In the genomic region with DNA sequence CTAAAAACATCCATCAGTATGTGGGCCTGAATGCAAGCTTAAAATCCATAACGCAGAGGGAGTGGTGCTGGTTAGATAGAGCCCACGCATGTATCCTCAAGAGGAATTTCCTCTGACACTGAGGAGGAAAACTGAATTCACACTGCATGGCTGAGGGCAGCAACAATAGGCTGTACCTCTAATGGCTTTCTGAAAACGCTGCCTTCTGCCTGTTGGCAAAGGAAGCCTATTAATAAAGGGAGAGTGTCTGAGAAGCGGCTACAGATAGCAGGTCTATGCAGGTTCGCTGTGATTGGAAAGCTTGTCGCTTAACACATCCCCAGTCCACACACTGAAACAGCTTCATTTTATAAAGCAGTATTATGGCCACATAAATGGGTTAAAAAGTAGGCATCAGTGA, we compare ENCODE assay signal across 19 mouse cellular contexts. TPM values are rescaled to one million over a fixed set of nuclear protein-coding genes. Genes with fewer than 3 reads are reported as not detected.
DNase-seq lines count a peak whose midpoint lies in the region; ATAC-seq lines count a peak whose summit lies in the region.
"Had no signal": no experiment of that assay in that cellular context is flagged by ENCODE, and none has a peak within 500 bp of the region (broad histone marks: within the 10 kb centered on the region; RNA-seq: fewer than 3 reads in every experiment).

No protein-coding gene starts in this region.

- WGBS in hindbrain, embryonic 15.5 days = 38% methylated on average over 6 of the region's 6 CpGs
- WGBS in hindbrain, embryonic 10.5 days = 79% methylated on average over 6 of the region's 6 CpGs
- 58% methylated on average over 6 of the region's 6 CpGs for WGBS in neural tube, embryonic 13.5 days
- WGBS in neural tube, embryonic 15.5 days = 54% methylated on average over 6 of the region's 6 CpGs
- 67% methylated on average over 6 of the region's 6 CpGs for WGBS in midbrain, embryonic 14.5 days

- H3K4me1 ChIP-seq in hindbrain, embryonic 15.5 days (replicated peaks) = 0 out of 2 replicates have a peak, but pooled peaks cover 5% of the 10 kb centered on the region
- peaks cover 12% of the 10 kb centered on the region; the same call in 1 of the 2 replicates for H3K4me1 ChIP-seq in hindbrain, embryonic 10.5 days (replicated peaks)
- peaks cover 6% of the 10 kb centered on the region; the same call in 1 of the 2 replicates for H3K4me1 ChIP-seq in neural tube, embryonic 13.5 days (replicated peaks)
- no peaks in the 10 kb centered on the region for H3K4me1 ChIP-seq in neural tube, embryonic 15.5 days
- 0 out of 2 replicates have a peak, but pooled peaks cover 3% of the 10 kb centered on the region for H3K4me1 ChIP-seq in midbrain, embryonic 14.5 days (ENCODE audit: control insufficient read depth, insufficient read depth, low read length)
- H3K4me1 ChIP-seq: embryonic facial prominence, embryonic 13.5 days; heart, embryonic 12.5 days; intestine, embryonic 15.5 days had no signal

- H3K9ac ChIP-seq in hindbrain, embryonic 15.5 days = no peak overlapping the region
- no peak overlapping the region for H3K9ac ChIP-seq in neural tube, embryonic 13.5 days
- no peak overlapping the region for H3K9ac ChIP-seq in neural tube, embryonic 15.5 days (replicated peaks)
- no peak overlapping the region for H3K9ac ChIP-seq in midbrain, embryonic 14.5 days (replicated peaks; ENCODE audit: low read length)
- H3K9ac ChIP-seq: embryonic facial prominence, embryonic 13.5 days; forebrain, embryonic 12.5 days; heart, embryonic 12.5 days; intestine, embryonic 15.5 days had no signal

- ATAC-seq in hindbrain, embryonic 15.5 days (ENCODE audit: low FRiP score, low read depth) = no peak
- no peak for ATAC-seq in neural tube, embryonic 13.5 days (ENCODE audit: low read depth)
- no peak for ATAC-seq in neural tube, embryonic 15.5 days (ENCODE audit: low FRiP score)
- ATAC-seq in midbrain, embryonic 14.5 days (ENCODE audit: low FRiP score, low TSS enrichment) = no peak
- ATAC-seq: intestine, embryonic 15.5 days had no signal

- no peak for DNase-seq in hindbrain, embryonic 10.5 days (ENCODE audit: low spot score)
- DNase-seq in midbrain, embryonic 14.5 days = peak; percentile 38
- DNase-seq in urinary bladder, postnatal 4 days (ENCODE audit: low spot score in 2 of 2) = no peak
- DNase-seq in Muller cell, postnatal 12 days (ENCODE audit: inconsistent ontology term) = no peak
- DNase-seq: adrenal gland, adult 8-10 months; adrenal gland, postnatal 36 days; cerebellum, adult 11-12 months; cerebellum, adult 9-10 months; cerebellum, postnatal 36 days; gastrocnemius, postnatal 14 days; heart, adult 2 months; kidney, adult 2 months had no signal

- no peaks in the 10 kb centered on the region for H3K36me3 ChIP-seq in hindbrain, embryonic 15.5 days
- H3K36me3 ChIP-seq in hindbrain, embryonic 10.5 days = no peaks in the 10 kb centered on the region
- H3K36me3 ChIP-seq in neural tube, embryonic 13.5 days = no peaks in the 10 kb centered on the region
- no peaks in the 10 kb centered on the region for H3K36me3 ChIP-seq in neural tube, embryonic 15.5 days
- H3K36me3 ChIP-seq in midbrain, embryonic 14.5 days (ENCODE audit: control insufficient read depth, insufficient read depth, low read length) = no peaks in the 10 kb centered on the region
- H3K36me3 ChIP-seq: embryonic facial prominence, embryonic 13.5 days; forebrain, embryonic 12.5 days; heart, embryonic 12.5 days; intestine, embryonic 15.5 days had no signal

- H3K9me3 ChIP-seq in hindbrain, embryonic 15.5 days = no peaks in the 10 kb centered on the region
- H3K9me3 ChIP-seq in hindbrain, embryonic 10.5 days = no peaks in the 10 kb centered on the region
- no peaks in the 10 kb centered on the region for H3K9me3 ChIP-seq in neural tube, embryonic 13.5 days
- H3K9me3 ChIP-seq in neural tube, embryonic 15.5 days (replicated peaks) = no peaks in the 10 kb centered on the region
- H3K9me3 ChIP-seq in midbrain, embryonic 14.5 days (ENCODE audit: control insufficient read depth, low read length) = no peaks in the 10 kb centered on the region
- H3K9me3 ChIP-seq: embryonic facial prominence, embryonic 13.5 days; forebrain, embryonic 12.5 days; heart, embryonic 12.5 days; intestine, embryonic 15.5 days had no signal

- H3K27ac ChIP-seq in hindbrain, embryonic 15.5 days (replicated peaks) = peak overlapping the region; percentile 27; the same call in 1 of the 2 replicates
- no peak overlapping the region for H3K27ac ChIP-seq in hindbrain, embryonic 10.5 days
- H3K27ac ChIP-seq in neural tube, embryonic 13.5 days (replicated peaks) = peak overlapping the region; percentile 54; the same call in 1 of the 2 replicates
- H3K27ac ChIP-seq in neural tube, embryonic 15.5 days (replicated peaks) = no peak overlapping the region
- 0 out of 2 replicates have a peak overlapping the region, but pooled peaks have one; percentile 3 for H3K27ac ChIP-seq in midbrain, embryonic 14.5 days (replicated peaks; ENCODE audit: low read depth, low read length)
- H3K27ac ChIP-seq: embryonic facial prominence, embryonic 13.5 days; forebrain, embryonic 12.5 days; heart, adult 2 months; intestine, embryonic 15.5 days had no signal

- no peak overlapping the region for H3K4me3 ChIP-seq in hindbrain, embryonic 15.5 days
- no peak overlapping the region for H3K4me3 ChIP-seq in hindbrain, embryonic 10.5 days
- H3K4me3 ChIP-seq in neural tube, embryonic 13.5 days = no peak overlapping the region
- no peak overlapping the region for H3K4me3 ChIP-seq in neural tube, embryonic 15.5 days (replicated peaks)
- H3K4me3 ChIP-seq in midbrain, embryonic 14.5 days (replicated peaks; ENCODE audit: low read depth, low read length) = no peak overlapping the region
- H3K4me3 ChIP-seq: embryonic facial prominence, embryonic 13.5 days; forebrain, embryonic 12.5 days; heart, adult 2 months; heart, embryonic 12.5 days; intestine, embryonic 15.5 days had no signal

- no peak overlapping the region for H3K4me2 ChIP-seq in hindbrain, embryonic 15.5 days
- no peak overlapping the region for H3K4me2 ChIP-seq in neural tube, embryonic 13.5 days
- no peak overlapping the region for H3K4me2 ChIP-seq in neural tube, embryonic 15.5 days
- no peak overlapping the region for H3K4me2 ChIP-seq in midbrain, embryonic 14.5 days (ENCODE audit: low read length)
- H3K4me2 ChIP-seq: embryonic facial prominence, embryonic 13.5 days; forebrain, embryonic 12.5 days; heart, embryonic 12.5 days; intestine, embryonic 15.5 days had no signal

- no peaks in the 10 kb centered on the region for H3K27me3 ChIP-seq in hindbrain, embryonic 15.5 days
- H3K27me3 ChIP-seq in hindbrain, embryonic 10.5 days (ENCODE audit: insufficient read depth, poor library complexity, severe bottlenecking) = no peaks in the 10 kb centered on the region
- H3K27me3 ChIP-seq in neural tube, embryonic 13.5 days = no peaks in the 10 kb centered on the region
- no peaks in the 10 kb centered on the region for H3K27me3 ChIP-seq in neural tube, embryonic 15.5 days (replicated peaks)
- no peaks in the 10 kb centered on the region for H3K27me3 ChIP-seq in midbrain, embryonic 14.5 days (ENCODE audit: control insufficient read depth, insufficient read depth, low read length)
- H3K27me3 ChIP-seq: embryonic facial prominence, embryonic 13.5 days; forebrain, embryonic 12.5 days; heart, embryonic 12.5 days; intestine, embryonic 15.5 days had no signal

RNA-seq across cellular contexts. Expression of gene Lrrtm1, which starts 48.9 kb away (rescaled TPM):
- 55.4 and 64.5 TPM in 2 replicates for polyA plus RNA-seq in hindbrain, embryonic 15.5 days (2015; fragmentation: Nextera tagmentation; extraction: Ambion mirVana)
- polyA plus RNA-seq in hindbrain, embryonic 10.5 days (2016; fragmentation: Nextera tagmentation; extraction: Ambion mirVana) = 8.9 and 11.6 TPM in 2 replicates
- polyA plus RNA-seq in neural tube, embryonic 13.5 days (2015; fragmentation: Nextera tagmentation; extraction: Ambion mirVana) = 42.2 and 44.4 TPM in 2 replicates
- 52.5 and 66.3 TPM in 2 replicates for polyA plus RNA-seq in neural tube, embryonic 15.5 days (2015; fragmentation: Nextera tagmentation; extraction: Ambion mirVana)
- polyA plus RNA-seq in midbrain, embryonic 14.5 days (2014; fragmentation: Nextera tagmentation; extraction: Ambion mirVana) = 37.4 and 41.7 TPM in 2 replicates

Comparison
In these comparisons a context has a peak if more than half of its experiments do, and no peak if none do; other contexts are left out.
1. H3K27ac ChIP-seq: peak in hindbrain, embryonic 15.5 days (single experiment), neural tube, embryonic 13.5 days (single experiment) and midbrain, embryonic 14.5 days (single experiment); none in hindbrain, embryonic 10.5 days (single experiment) and neural tube, embryonic 15.5 days (single experiment).